Mouse (Mus musculus) kidney, adult 11 months (tissue): ENCODE results near the gene Soat2.

Experiments
- DNase-seq: peaks from one replicate; pipeline ENCODE4 v3.0.0; 2022

Gene Soat2

DNA sequence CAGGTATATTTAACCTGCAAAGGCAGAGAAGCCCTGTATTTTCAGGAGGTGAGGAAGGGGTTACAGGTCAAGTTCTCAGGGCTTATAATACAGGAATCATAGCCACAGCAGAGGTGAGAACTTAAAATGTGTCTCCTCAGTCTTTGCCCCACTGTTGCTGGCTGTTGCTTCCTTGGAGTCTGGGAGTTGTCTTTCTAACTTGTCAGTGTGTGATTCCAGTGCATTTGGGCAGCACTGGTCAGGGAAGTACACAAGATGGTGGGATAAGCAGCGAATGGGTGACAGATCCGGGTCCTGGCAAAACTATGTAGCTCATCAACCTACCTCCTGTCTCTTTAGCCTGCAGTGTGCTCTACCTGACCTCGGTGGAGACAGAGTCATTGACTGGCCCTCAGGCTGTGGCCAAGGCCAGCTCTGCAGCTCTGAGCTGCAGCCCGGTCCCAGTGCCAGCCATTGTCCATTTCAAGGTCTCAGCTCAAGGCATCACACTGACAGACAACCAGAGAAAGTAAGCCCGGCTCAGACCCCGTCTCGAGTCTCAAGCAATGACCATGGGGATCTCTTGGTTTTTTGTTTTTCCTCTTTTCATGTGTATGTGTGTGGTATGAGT is 35.6 kb upstream of the Soat2 start:
- DNase-seq: no peak

DNA sequence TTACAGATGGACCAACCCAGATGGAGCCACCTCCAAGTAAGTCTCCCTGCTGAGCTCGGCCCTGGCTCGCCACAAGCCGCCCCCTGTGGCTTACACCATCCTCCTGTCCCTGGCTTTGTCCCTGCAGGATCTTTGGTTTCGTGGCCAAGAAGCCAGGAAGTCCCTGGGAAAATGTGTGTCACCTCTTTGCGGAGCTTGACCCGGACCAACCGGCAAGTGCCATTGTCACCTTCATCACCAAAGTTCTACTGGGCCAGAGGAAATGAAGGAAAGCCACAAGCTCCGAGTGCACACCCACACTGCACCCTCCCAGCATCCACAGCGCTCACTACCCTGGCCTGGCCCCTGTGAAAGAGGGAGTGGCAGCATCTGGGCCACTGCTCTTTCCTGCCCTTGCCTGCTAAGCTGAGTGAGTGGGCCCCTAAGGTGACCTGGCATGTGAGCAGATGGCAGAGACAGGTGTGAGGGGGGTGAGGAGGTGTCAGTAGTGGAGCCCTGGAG is 34.5 kb upstream of the Soat2 start:
- DNase-seq: no peak

- DNase-seq: no peak
Observed at GRCm38 (mm10) chr15:102116753-102117415, 33.4 kb upstream of the Soat2 start.

DNA sequence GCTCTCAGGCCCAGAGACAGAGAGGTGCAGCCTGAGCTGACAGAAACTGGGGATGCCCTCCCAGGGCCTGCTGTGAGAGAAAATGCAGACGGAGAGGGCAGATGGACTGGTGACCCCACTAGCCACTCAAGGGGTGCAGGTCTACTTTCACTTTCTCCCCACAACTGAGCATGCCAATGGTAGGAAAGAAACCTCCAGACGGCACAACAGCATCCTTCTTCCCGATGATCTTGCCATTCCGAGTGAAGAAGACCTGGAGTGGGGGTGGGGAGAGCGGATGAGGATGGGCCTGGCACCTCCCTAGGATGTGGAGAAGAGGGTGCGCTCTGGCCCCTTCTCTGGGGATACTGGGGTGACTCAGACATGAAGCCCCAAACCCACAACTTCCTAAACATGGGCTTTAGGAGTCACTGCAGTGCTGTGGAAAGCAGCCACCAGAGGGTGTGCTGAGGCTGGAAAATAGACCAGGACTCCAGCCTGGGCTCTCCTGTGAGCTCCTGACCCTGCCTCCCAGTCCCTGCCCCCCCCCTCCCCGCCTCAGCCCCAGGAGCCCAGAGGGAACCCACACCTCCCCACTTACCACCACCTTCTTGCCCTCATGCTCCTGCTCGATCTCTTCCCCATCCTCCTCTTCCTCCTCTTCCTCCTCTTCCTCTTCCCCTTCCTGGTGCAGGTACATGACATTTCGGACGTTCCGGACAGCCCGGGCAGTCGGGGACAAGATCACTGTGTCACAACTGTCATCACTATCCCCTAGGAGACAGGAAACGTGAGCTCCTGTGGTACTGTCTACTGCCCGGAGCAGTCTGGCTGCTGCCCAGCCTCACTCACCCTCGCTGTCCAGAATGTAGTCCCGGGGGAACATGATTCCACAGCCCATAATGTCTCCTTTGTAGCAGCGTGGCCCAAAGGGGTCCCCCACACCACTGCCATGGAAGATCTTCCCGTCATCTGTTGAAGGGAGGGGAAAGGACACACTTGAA is 32.6 kb upstream of the Soat2 start:
- peak; percentile 53 for DNase-seq

DNA sequence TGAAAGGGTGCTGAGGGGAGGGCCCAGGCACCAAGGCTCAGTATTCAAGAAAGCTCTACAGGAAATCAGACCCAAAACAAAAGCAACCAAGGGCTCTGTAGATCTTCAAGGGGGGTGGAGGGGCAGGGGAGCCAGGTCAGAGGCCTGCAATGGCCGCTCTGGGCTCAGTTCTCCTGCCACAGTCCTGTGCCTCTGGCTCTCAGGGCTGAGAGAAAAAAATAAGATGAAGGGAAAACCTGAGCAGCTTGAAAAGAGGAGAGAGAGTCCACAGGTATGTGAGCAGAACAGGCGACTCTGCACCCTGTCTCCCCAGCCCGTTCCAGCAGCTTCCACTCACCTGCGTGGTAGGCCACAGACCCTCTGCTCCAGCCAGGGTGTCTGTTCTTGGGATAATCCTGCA is 31.7 kb upstream of the Soat2 start:
- DNase-seq: no peak

- DNase-seq: no peak
Observed at GRCm38 (mm10) chr15:102119121-102119830, 31.1 kb upstream of the Soat2 start.

- DNase-seq: no peak
Observed at GRCm38 (mm10) chr15:102119831-102120170, 30.5 kb upstream of the Soat2 start.

- no peak for DNase-seq
Observed at GRCm38 (mm10) chr15:102120530-102120929, 29.8 kb upstream of the Soat2 start.

DNA sequence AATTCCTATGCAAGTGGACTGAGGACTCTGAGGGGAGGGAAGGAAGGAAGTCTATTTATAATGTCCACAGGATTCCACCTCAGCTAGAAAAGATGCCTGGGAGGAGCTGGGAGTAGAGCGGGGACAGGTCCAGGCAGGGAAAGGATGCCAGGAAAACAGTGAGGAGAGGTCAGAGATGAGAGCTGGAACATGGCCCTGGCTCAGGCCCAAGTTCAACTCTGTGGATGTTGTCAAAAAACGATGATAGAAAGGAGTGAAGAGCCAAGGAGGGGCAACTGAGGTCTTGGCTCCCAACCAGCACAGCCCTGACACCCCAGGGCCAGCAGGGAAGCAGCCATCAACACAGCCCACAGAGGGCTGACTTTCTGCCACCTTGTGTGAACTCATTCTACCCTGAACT is 24.0 kb upstream of the Soat2 start:
- peak; percentile 75 for DNase-seq

GRCm38 (mm10) chr15:102133314-102133713 is 17.0 kb upstream of the Soat2 start:
- DNase-seq: no peak

DNA sequence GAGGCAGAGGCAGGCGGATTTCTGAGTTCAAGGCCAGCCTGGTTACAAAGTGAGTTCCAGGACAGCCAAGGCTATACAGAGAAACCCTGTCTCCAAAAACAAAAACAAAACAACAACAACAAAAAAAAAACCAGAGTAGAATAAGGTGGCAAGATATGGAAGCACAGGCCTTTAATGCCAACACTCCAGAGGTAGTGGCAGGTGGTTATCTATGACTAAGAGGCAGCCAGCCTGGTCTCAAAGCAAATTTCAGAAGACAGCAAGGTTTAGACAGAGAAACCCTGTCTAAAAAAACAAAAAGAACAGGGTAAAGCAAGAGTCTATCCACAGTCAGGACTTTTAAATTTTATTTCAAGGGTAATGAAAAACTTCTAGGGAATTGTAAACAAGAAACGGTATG is 15.6 kb upstream of the Soat2 start:
- no peak for DNase-seq

- no peak for DNase-seq
Observed at GRCm38 (mm10) chr15:102135522-102136128, 14.7 kb upstream of the Soat2 start.

DNA sequence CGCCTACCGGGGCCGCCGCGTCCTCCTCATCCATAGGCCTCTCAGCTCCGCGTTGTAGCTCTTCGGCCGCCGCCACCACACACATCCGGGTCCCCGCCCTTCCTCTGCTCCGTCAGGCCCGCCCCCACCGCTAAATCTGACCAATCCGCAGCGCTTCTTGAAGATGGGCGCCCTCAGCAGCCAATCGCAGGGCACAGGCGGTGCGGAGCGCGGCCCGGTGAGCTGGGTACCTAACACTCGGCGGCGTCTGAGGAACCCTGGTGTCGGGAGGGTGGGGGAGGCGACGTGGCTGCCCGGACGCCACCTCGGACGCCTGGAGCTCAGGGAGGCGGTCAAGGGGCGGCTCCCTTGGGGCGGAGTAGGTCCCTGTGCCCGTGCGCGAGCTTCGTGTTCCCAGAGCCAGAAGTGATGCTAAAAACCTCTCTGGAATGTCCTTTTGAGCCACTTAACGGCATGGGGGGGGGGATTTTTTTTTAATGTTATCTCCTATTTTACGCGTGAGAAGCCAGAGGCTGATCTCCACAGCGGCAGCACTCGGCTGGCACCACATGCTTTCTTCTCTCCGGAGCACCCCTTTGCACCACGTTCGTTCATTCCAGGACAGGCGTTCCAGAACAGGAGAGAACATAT is 14.1 kb upstream of the Soat2 start, which contains the start of gene Spryd3:
Gene Spryd3, minus strand, starts transcription at position 106 of the 630 bp plus-strand sequence.
- peak; percentile 97 for DNase-seq

DNA sequence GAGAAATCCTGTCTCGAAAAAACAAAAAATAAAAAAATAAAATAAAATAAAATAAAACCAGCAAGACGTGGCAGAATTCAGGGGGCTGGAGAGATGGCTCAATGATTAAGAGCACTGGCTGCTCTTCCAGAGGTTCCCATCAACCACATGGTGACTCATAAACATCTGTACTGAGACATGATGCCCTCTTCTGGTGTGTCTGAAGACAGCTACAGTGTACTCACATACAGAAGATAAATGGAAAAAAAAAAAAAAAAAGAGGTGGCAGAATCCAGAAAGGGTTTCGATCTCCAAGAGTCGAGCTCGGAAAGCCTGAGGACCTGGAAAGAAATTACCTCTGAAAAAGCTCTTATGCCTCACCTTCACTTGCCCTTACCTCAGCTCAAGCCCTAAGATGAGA is 9.2 kb upstream of the Soat2 start:
- no peak for DNase-seq

- DNase-seq: no peak
Observed at GRCm38 (mm10) chr15:102142914-102143912, 7.1 kb upstream of the Soat2 start.

DNA sequence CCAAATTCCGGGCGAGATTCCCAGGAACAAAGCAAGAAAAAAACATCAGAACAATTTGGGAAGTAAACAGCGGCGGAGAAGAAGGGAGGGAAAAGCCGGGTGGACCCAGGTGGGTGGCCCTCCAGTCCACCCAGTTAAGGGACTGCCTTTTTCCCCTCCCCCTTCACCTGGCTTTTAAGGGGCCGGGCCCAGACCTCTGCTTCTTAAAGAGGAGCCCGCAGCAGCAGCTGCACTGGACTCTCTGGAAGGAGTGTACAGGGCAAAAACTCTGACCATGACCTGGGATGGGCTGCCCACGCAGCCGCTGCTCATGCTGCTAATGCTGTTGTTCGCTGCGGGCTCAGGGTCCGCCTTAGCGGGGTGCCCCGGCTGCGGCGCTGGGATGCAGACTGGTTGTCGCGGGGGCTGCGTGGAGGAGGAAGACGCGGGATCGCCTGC is 6.0 kb upstream of the Soat2 start, which contains the start of gene Igfbp6:
Gene Igfbp6, plus strand, starts transcription at position 89 of the 438 bp plus-strand sequence.
- no peak for DNase-seq

GRCm38 (mm10) chr15:102144726-102145125 is 5.6 kb upstream of the Soat2 start:
- no peak for DNase-seq

GRCm38 (mm10) chr15:102145330-102145729 is 5.0 kb upstream of the Soat2 start:
- DNase-seq: no peak

DNA sequence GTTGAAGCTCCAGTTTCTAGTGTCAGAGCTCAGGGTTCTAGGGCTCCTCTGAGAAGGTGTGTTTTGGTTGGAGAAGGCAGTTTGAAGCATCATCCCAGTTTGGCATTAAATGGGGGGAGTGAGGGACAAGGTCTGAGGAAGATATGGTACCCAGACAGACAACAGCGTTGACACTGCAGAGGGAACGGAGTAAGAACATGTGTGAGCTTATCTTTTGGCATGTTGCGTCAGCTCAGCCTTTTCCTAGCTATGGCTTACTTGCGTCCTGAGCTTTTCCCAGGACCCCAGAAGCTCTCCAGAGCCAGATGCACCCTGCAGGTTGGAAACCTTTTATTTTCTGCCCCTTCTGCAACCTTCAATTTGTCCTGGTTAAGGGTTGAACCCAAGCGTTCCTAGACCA is 4.2 kb upstream of the Soat2 start:
- DNase-seq: no peak

- peak; percentile 34 for DNase-seq
Observed at GRCm38 (mm10) chr15:102146882-102147281, 3.4 kb upstream of the Soat2 start.
